In the genomic region with DNA sequence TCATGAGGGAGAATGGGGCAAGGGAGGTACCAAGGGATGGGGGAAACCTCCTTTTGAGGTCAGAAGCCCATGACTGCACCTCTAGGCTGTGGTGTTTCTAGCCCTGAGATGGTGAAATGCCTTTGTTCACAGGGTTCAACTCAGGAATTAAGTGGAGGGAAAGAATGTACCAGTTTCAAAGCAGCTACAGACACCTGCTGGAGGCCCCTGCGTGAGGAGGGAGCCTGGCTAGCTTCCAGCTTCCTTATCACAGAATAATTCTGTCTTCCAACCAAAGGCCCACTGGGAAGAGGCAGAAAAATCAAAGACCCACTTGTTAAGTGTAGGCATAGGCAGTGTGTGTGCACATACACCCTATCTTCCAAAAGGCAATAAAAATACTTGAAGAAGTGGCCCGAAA, we compare ENCODE assay signal across 23 mouse cellular contexts.
DNase-seq lines count a peak whose midpoint lies in the region; ATAC-seq lines count a peak whose summit lies in the region.
"Had no signal": no experiment of that assay in that cellular context is flagged by ENCODE, and none has a peak within 500 bp of the region (broad histone marks: within the 10 kb centered on the region; RNA-seq: fewer than 3 reads in every experiment).

No protein-coding gene starts in this region.

- H3K4me1 ChIP-seq in limb, embryonic 11.5 days (ENCODE audit: control insufficient read depth, insufficient read depth, low read length), result no peaks in the 10 kb centered on the region
- no peaks in the 10 kb centered on the region for H3K4me1 ChIP-seq in limb, embryonic 10.5 days
- no peaks in the 10 kb centered on the region for H3K4me1 ChIP-seq in lung, embryonic 15.5 days
- H3K4me1 ChIP-seq in midbrain, embryonic 15.5 days, result peaks cover 15% of the 10 kb centered on the region
- H3K4me1 ChIP-seq in midbrain, embryonic 13.5 days (replicated peaks), result 0 out of 2 replicates have a peak, but pooled peaks cover 11% of the 10 kb centered on the region
- H3K4me1 ChIP-seq: embryonic facial prominence, embryonic 10.5 days; embryonic facial prominence, embryonic 12.5 days had no signal

- H3K27me3 ChIP-seq in limb, embryonic 11.5 days (ENCODE audit: control insufficient read depth, insufficient read depth, low read length), result no peaks in the 10 kb centered on the region
- H3K27me3 ChIP-seq in limb, embryonic 10.5 days (ENCODE audit: low read depth, poor library complexity, severe bottlenecking), result no peaks in the 10 kb centered on the region
- H3K27me3 ChIP-seq in lung, embryonic 15.5 days, result no peaks in the 10 kb centered on the region
- no peaks in the 10 kb centered on the region for H3K27me3 ChIP-seq in midbrain, embryonic 15.5 days (replicated peaks)
- no peaks in the 10 kb centered on the region for H3K27me3 ChIP-seq in midbrain, embryonic 13.5 days
- H3K27me3 ChIP-seq: embryonic facial prominence, embryonic 12.5 days; forebrain, embryonic 13.5 days; forebrain, embryonic 15.5 days; Patski had no signal

- no peak overlapping the region for H3K9ac ChIP-seq in limb, embryonic 11.5 days (ENCODE audit: low read length)
- H3K9ac ChIP-seq in lung, embryonic 15.5 days, result no peak overlapping the region
- H3K9ac ChIP-seq in midbrain, embryonic 15.5 days, result no peak overlapping the region
- H3K9ac ChIP-seq in midbrain, embryonic 13.5 days (replicated peaks), result no peak overlapping the region
- H3K9ac ChIP-seq: embryonic facial prominence, embryonic 12.5 days; forebrain, embryonic 13.5 days; forebrain, embryonic 15.5 days had no signal

- no peak overlapping the region for H3K4me2 ChIP-seq in limb, embryonic 11.5 days (ENCODE audit: low read depth, severe bottlenecking)
- no peak overlapping the region for H3K4me2 ChIP-seq in lung, embryonic 15.5 days
- no peak overlapping the region for H3K4me2 ChIP-seq in midbrain, embryonic 15.5 days
- H3K4me2 ChIP-seq in midbrain, embryonic 13.5 days (replicated peaks), result no peak overlapping the region
- H3K4me2 ChIP-seq: embryonic facial prominence, embryonic 12.5 days; forebrain, embryonic 13.5 days; forebrain, embryonic 15.5 days had no signal

- 89% methylated on average over 2 of the region's 2 CpGs for WGBS in limb, embryonic 11.5 days
- 88% methylated on average over 2 of the region's 2 CpGs for WGBS in limb, embryonic 10.5 days
- 52% methylated on average over 2 of the region's 2 CpGs for WGBS in lung, embryonic 15.5 days
- WGBS in midbrain, embryonic 15.5 days, result 62% methylated on average over 2 of the region's 2 CpGs
- WGBS in midbrain, embryonic 13.5 days, result 75% methylated on average over 2 of the region's 2 CpGs

- no peak overlapping the region for H3K4me3 ChIP-seq in limb, embryonic 11.5 days (ENCODE audit: low read depth, low read length)
- no peak overlapping the region for H3K4me3 ChIP-seq in limb, embryonic 10.5 days
- H3K4me3 ChIP-seq in lung, embryonic 15.5 days, result no peak overlapping the region
- no peak overlapping the region for H3K4me3 ChIP-seq in midbrain, embryonic 15.5 days
- no peak overlapping the region for H3K4me3 ChIP-seq in midbrain, embryonic 13.5 days (replicated peaks)
- H3K4me3 ChIP-seq: embryonic facial prominence, embryonic 10.5 days; embryonic facial prominence, embryonic 12.5 days; forebrain, embryonic 13.5 days; forebrain, embryonic 15.5 days had no signal

- H3K9me3 ChIP-seq in limb, embryonic 11.5 days (ENCODE audit: control insufficient read depth, low read length), result no peaks in the 10 kb centered on the region
- no peaks in the 10 kb centered on the region for H3K9me3 ChIP-seq in limb, embryonic 10.5 days (replicated peaks)
- no peaks in the 10 kb centered on the region for H3K9me3 ChIP-seq in lung, embryonic 15.5 days
- H3K9me3 ChIP-seq in midbrain, embryonic 15.5 days, result no peaks in the 10 kb centered on the region
- no peaks in the 10 kb centered on the region for H3K9me3 ChIP-seq in midbrain, embryonic 13.5 days
- H3K9me3 ChIP-seq: embryonic facial prominence, embryonic 10.5 days; embryonic facial prominence, embryonic 12.5 days; forebrain, embryonic 13.5 days; forebrain, embryonic 15.5 days; G1E had no signal

- H3K27ac ChIP-seq in limb, embryonic 11.5 days (replicated peaks; ENCODE audit: low read depth, low read length), result no peak overlapping the region
- H3K27ac ChIP-seq in limb, embryonic 10.5 days, result no peak overlapping the region
- no peak overlapping the region for H3K27ac ChIP-seq in lung, embryonic 15.5 days
- 0 out of 2 replicates have a peak overlapping the region, but pooled peaks have one; percentile 12 for H3K27ac ChIP-seq in midbrain, embryonic 15.5 days
- no peak overlapping the region for H3K27ac ChIP-seq in midbrain, embryonic 13.5 days
- H3K27ac ChIP-seq: embryonic facial prominence, embryonic 10.5 days; embryonic facial prominence, embryonic 12.5 days; forebrain, embryonic 13.5 days; forebrain, embryonic 15.5 days had no signal

- ATAC-seq in limb, embryonic 11.5 days (ENCODE audit: insufficient number of reproducible peaks, low FRiP score, low TSS enrichment, low read depth), result no peak
- 0 out of 2 replicates have a peak, but pooled peaks have one; percentile 31 for ATAC-seq in lung, embryonic 15.5 days (ENCODE audit: borderline replicate concordance, extremely low read depth, low FRiP score, low TSS enrichment)
- 0 out of 2 replicates have a peak, but pooled peaks have one; percentile 33 for ATAC-seq in midbrain, embryonic 15.5 days (replicated peaks)
- no peak for ATAC-seq in midbrain, embryonic 13.5 days
- ATAC-seq: activated CD4-positive, CD25-positive, alpha-beta regulatory T cell, adult 4 months; CD4-positive, CD25-positive, alpha-beta regulatory T cell, adult 4 months; forebrain, embryonic 15.5 days; Patski had no signal

- no peaks in the 10 kb centered on the region for H3K36me3 ChIP-seq in limb, embryonic 11.5 days (ENCODE audit: control insufficient read depth, insufficient read depth, low read length)
- no peaks in the 10 kb centered on the region for H3K36me3 ChIP-seq in limb, embryonic 10.5 days
- H3K36me3 ChIP-seq in lung, embryonic 15.5 days, result no peaks in the 10 kb centered on the region
- H3K36me3 ChIP-seq in midbrain, embryonic 15.5 days (replicated peaks), result no peaks in the 10 kb centered on the region
- H3K36me3 ChIP-seq in midbrain, embryonic 13.5 days, result no peaks in the 10 kb centered on the region
- H3K36me3 ChIP-seq: embryonic facial prominence, embryonic 10.5 days; embryonic facial prominence, embryonic 12.5 days; forebrain, embryonic 15.5 days; G1E had no signal

- DNase-seq in limb, embryonic 11.5 days (ENCODE audit: low spot score), result peak; percentile 13
- no peak for DNase-seq in limb, embryonic 10.5 days (ENCODE audit: low spot score)
- no peak for DNase-seq in lung, postnatal 4 days
- DNase-seq: adrenal gland, adult 8-10 months; adrenal gland, postnatal 14 days; adrenal gland, postnatal 36 days; B cell, adult 2 months; cerebellum, adult 11-12 months; cerebellum, adult 2 months; cerebellum, adult 9-10 months; cerebellum, postnatal 10 days; cerebellum, postnatal 25 days had no signal

Comparison
In these comparisons a context has a peak if more than half of its experiments do, and no peak if none do; other contexts are left out.
1. ATAC-seq: peak in lung, embryonic 15.5 days (single experiment) and midbrain, embryonic 15.5 days (single experiment); none in limb, embryonic 11.5 days (single experiment) and midbrain, embryonic 13.5 days (single experiment).